ENCODE assay signal across 22 mouse cellular contexts in the genomic region with DNA sequence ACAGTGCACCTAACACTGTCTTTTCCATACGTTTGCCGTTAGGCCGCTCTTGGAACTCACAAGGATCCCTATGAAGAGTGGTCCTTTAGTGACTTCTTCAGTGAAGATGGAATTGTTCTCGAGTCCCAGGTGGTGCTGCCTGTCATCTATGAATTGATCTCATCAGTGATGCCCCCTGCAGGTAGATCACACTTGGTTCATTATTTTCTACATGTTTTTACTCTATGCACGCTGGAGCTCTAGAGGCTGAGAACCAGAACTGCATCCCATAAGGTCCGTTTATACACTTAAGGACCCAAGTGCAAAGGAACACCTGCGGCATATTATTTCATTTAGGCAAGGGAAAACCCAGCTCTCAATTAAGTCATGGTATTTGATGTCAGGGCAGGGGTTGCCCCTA. TPM values are rescaled to one million over a fixed set of nuclear protein-coding genes. Genes with fewer than 3 reads are reported as not detected.
DNase-seq lines count a peak whose midpoint lies in the region; ATAC-seq and TF ChIP-seq lines count a peak whose summit lies in the region.
"Had no signal": no experiment of that assay in that cellular context is flagged by ENCODE, and none has a peak within 500 bp of the region (broad histone marks: within the 10 kb centered on the region; RNA-seq: fewer than 3 reads in every experiment).

No protein-coding gene starts in this region.

- H3K36me3 ChIP-seq in forebrain, embryonic 11.5 days (ENCODE audit: control insufficient read depth, insufficient read depth, low read length): peaks cover 27% of the 10 kb centered on the region
- peaks cover 88% of the 10 kb centered on the region for H3K36me3 ChIP-seq in forebrain, embryonic 13.5 days (ENCODE audit: poor library complexity, severe bottlenecking)
- H3K36me3 ChIP-seq in midbrain, embryonic 14.5 days (ENCODE audit: control insufficient read depth, insufficient read depth, low read length): peaks cover 13% of the 10 kb centered on the region; the same call in 1 of the 2 replicates
- H3K36me3 ChIP-seq in midbrain, postnatal 0 days (ENCODE audit: insufficient read depth, low read length): no peaks in the 10 kb centered on the region

- no peak overlapping the region for H3K4me2 ChIP-seq in forebrain, embryonic 11.5 days (ENCODE audit: low read depth, low read length, severe bottlenecking)
- no peak overlapping the region for H3K4me2 ChIP-seq in forebrain, embryonic 13.5 days
- no peak overlapping the region for H3K4me2 ChIP-seq in midbrain, embryonic 14.5 days (ENCODE audit: low read length)
- H3K4me2 ChIP-seq in midbrain, postnatal 0 days (ENCODE audit: low read depth, low read length, poor library complexity, severe bottlenecking): no peak overlapping the region
- H3K4me2 ChIP-seq: forebrain, embryonic 12.5 days; heart, embryonic 11.5 days; hindbrain, embryonic 14.5 days; limb, embryonic 13.5 days; midbrain, embryonic 12.5 days had no signal

- TF ChIP-seq CTCF in midbrain, postnatal 0 days (IDR thresholded peaks at IDR 0.05): no peak

- no peak overlapping the region for H3K4me3 ChIP-seq in forebrain, embryonic 11.5 days (ENCODE audit: low read depth, low read length)
- H3K4me3 ChIP-seq in forebrain, embryonic 13.5 days: no peak overlapping the region
- H3K4me3 ChIP-seq in midbrain, embryonic 14.5 days (replicated peaks; ENCODE audit: low read depth, low read length): no peak overlapping the region
- no peak overlapping the region for H3K4me3 ChIP-seq in midbrain, postnatal 0 days (ENCODE audit: low read depth, low read length)
- H3K4me3 ChIP-seq: forebrain, embryonic 12.5 days; limb, embryonic 13.5 days; midbrain, embryonic 12.5 days; myocyte had no signal

- H3K27me3 ChIP-seq in forebrain, embryonic 11.5 days (ENCODE audit: control insufficient read depth, insufficient read depth, low read length): no peaks in the 10 kb centered on the region
- no peaks in the 10 kb centered on the region for H3K27me3 ChIP-seq in forebrain, embryonic 13.5 days
- H3K27me3 ChIP-seq in midbrain, embryonic 14.5 days (ENCODE audit: control insufficient read depth, insufficient read depth, low read length): no peaks in the 10 kb centered on the region
- H3K27me3 ChIP-seq in midbrain, postnatal 0 days (ENCODE audit: insufficient read depth, low read length): no peaks in the 10 kb centered on the region
- H3K27me3 ChIP-seq: forebrain, embryonic 12.5 days; limb, embryonic 13.5 days; midbrain, embryonic 12.5 days had no signal

- ATAC-seq in forebrain, embryonic 11.5 days (replicated peaks; ENCODE audit: low FRiP score): no peak
- ATAC-seq in forebrain, embryonic 13.5 days: no peak
- no peak for ATAC-seq in midbrain, embryonic 14.5 days (ENCODE audit: low FRiP score, low TSS enrichment)
- no peak for ATAC-seq in midbrain, postnatal 0 days (ENCODE audit: low FRiP score)

- no peaks in the 10 kb centered on the region for H3K9me3 ChIP-seq in forebrain, embryonic 11.5 days (ENCODE audit: control insufficient read depth, low read length)
- no peaks in the 10 kb centered on the region for H3K9me3 ChIP-seq in forebrain, embryonic 13.5 days (replicated peaks)
- H3K9me3 ChIP-seq in midbrain, embryonic 14.5 days (ENCODE audit: control insufficient read depth, low read length): no peaks in the 10 kb centered on the region
- no peaks in the 10 kb centered on the region for H3K9me3 ChIP-seq in midbrain, postnatal 0 days (ENCODE audit: low read length)
- H3K9me3 ChIP-seq: forebrain, embryonic 12.5 days; limb, embryonic 13.5 days; midbrain, embryonic 12.5 days had no signal

- no peak overlapping the region for H3K9ac ChIP-seq in forebrain, embryonic 11.5 days (ENCODE audit: low read length)
- no peak overlapping the region for H3K9ac ChIP-seq in forebrain, embryonic 13.5 days
- H3K9ac ChIP-seq in midbrain, embryonic 14.5 days (replicated peaks; ENCODE audit: low read length): no peak overlapping the region
- H3K9ac ChIP-seq in midbrain, postnatal 0 days (replicated peaks; ENCODE audit: low read length, poor library complexity, severe bottlenecking): no peak overlapping the region
- H3K9ac ChIP-seq: forebrain, embryonic 12.5 days; hindbrain, embryonic 14.5 days; limb, embryonic 13.5 days; midbrain, embryonic 12.5 days had no signal

- H3K27ac ChIP-seq in forebrain, embryonic 11.5 days (ENCODE audit: low read depth, low read length): no peak overlapping the region
- no peak overlapping the region for H3K27ac ChIP-seq in forebrain, embryonic 13.5 days
- H3K27ac ChIP-seq in midbrain, embryonic 14.5 days (replicated peaks; ENCODE audit: low read depth, low read length): no peak overlapping the region
- H3K27ac ChIP-seq in midbrain, postnatal 0 days (ENCODE audit: low read depth, low read length): no peak overlapping the region
- H3K27ac ChIP-seq: forebrain, embryonic 12.5 days; hindbrain, embryonic 14.5 days; limb, embryonic 13.5 days; macrophage; midbrain, embryonic 12.5 days had no signal

- WGBS in forebrain, embryonic 11.5 days: 93% methylated on average over 7 of the region's 7 CpGs
- WGBS in forebrain, embryonic 13.5 days: 90% methylated on average over 7 of the region's 7 CpGs
- 90% methylated on average over 7 of the region's 7 CpGs for WGBS in midbrain, embryonic 14.5 days
- WGBS in midbrain, postnatal 0 days: 93% methylated on average over 7 of the region's 7 CpGs

- no peaks in the 10 kb centered on the region for H3K4me1 ChIP-seq in forebrain, embryonic 11.5 days (replicated peaks; ENCODE audit: control insufficient read depth, insufficient read depth, low read length)
- no peaks in the 10 kb centered on the region for H3K4me1 ChIP-seq in forebrain, embryonic 13.5 days
- H3K4me1 ChIP-seq in midbrain, embryonic 14.5 days (ENCODE audit: control insufficient read depth, insufficient read depth, low read length): no peaks in the 10 kb centered on the region
- no peaks in the 10 kb centered on the region for H3K4me1 ChIP-seq in midbrain, postnatal 0 days (ENCODE audit: insufficient read depth, low read length)
- H3K4me1 ChIP-seq: forebrain, embryonic 12.5 days; limb, embryonic 13.5 days; midbrain, embryonic 12.5 days had no signal

- DNase-seq in forebrain, embryonic 11.5 days (ENCODE audit: low spot score): peak; percentile 15
- peak; percentile 0 for DNase-seq in midbrain, embryonic 14.5 days
- DNase-seq in midbrain, postnatal 0 days (ENCODE audit: low spot score): no peak
- DNase-seq in ZHBTc4 (ENCODE audit: low read depth, low spot score): peak; percentile 74
- no peak for DNase-seq in urinary bladder, postnatal 10 days (ENCODE audit: low spot score)
- DNase-seq in gastrocnemius, adult 8-10 months (ENCODE audit: low spot score in 2 of 2): no peak
- DNase-seq in adrenal gland, postnatal 14 days: no peak
- DNase-seq: cerebellum, adult 9-11 months; embryo, embryonic 11 days; heart, postnatal 14 days; kidney, adult 8-10 months; kidney, postnatal 36 days; lung, adult 18-20 months; thymus, postnatal 36 days had no signal

RNA-seq across cellular contexts. Expression of gene Kntc1, which starts 39.5 kb away (rescaled TPM):
- 53.8 and 65.0 TPM in 2 replicates for polyA plus RNA-seq in forebrain, embryonic 11.5 days (2014; fragmentation: Nextera tagmentation; extraction: Ambion mirVana)
- 28.1 and 28.3 TPM in 2 replicates for polyA plus RNA-seq in forebrain, embryonic 13.5 days (2015; fragmentation: Nextera tagmentation; extraction: Ambion mirVana)
- polyA plus RNA-seq in midbrain, embryonic 14.5 days (2014; fragmentation: Nextera tagmentation; extraction: Ambion mirVana): 4.0 and 5.6 TPM in 2 replicates
- 2.7 and 9.5 TPM in 2 replicates for total RNA-seq in midbrain, postnatal 0 days (2014; rRNA removed)
- polyA plus RNA-seq in midbrain, postnatal 0 days (2015; fragmentation: Nextera tagmentation; extraction: Ambion mirVana): 1.8 and 3.0 TPM in 2 replicates
- total RNA-seq in gastrocnemius, adult 8-10 months (2022): under 1 TPM in 1 of 4 experiments, not detected in 3; 0.05 TPM
- 8.5 and 10.7 TPM in 2 replicates for total RNA-seq in adrenal gland, postnatal 14 days (2021)

RNA-seq across cellular contexts. Expression of gene Rsrc2, which starts 39.8 kb away (rescaled TPM):
- polyA plus RNA-seq in forebrain, embryonic 11.5 days (2014; fragmentation: Nextera tagmentation; extraction: Ambion mirVana): 140 and 178 TPM in 2 replicates
- polyA plus RNA-seq in forebrain, embryonic 13.5 days (2015; fragmentation: Nextera tagmentation; extraction: Ambion mirVana): 167 and 172 TPM in 2 replicates
- polyA plus RNA-seq in midbrain, embryonic 14.5 days (2014; fragmentation: Nextera tagmentation; extraction: Ambion mirVana): 137 and 138 TPM in 2 replicates
- total RNA-seq in midbrain, postnatal 0 days (2014; rRNA removed): 41.9 and 71.9 TPM in 2 replicates
- polyA plus RNA-seq in midbrain, postnatal 0 days (2015; fragmentation: Nextera tagmentation; extraction: Ambion mirVana): 117 and 133 TPM in 2 replicates
- 10 to 100 TPM; 28.1 to 39.6 (median 33.0) TPM for total RNA-seq in gastrocnemius, adult 8-10 months (2022)
- 85.8 and 91.7 TPM in 2 replicates for total RNA-seq in adrenal gland, postnatal 14 days (2021)

Comparison
In these comparisons a context has a peak if more than half of its experiments do, and no peak if none do; other contexts are left out.
1. DNase-seq: peak in forebrain, embryonic 11.5 days (single experiment), midbrain, embryonic 14.5 days (single experiment) and ZHBTc4 (single experiment); none in midbrain, postnatal 0 days (single experiment), urinary bladder, postnatal 10 days (single experiment), gastrocnemius, adult 8-10 months (0 of 2) and adrenal gland, postnatal 14 days (single experiment).